Mouse (Mus musculus) bone marrow, adult 2 months (tissue): ENCODE measurements around the gene Adgrg7. TPM values are rescaled to one million over a fixed set of nuclear protein-coding genes. Genes with fewer than 3 reads are reported as not detected.

ENCODE experiments used
- H3K27ac ChIP-seq: fragments of 200-500 bp; 2 replicates; pipeline ENCODE4 v1.5.1; 2012; ENCODE audit warnings: low read depth, mild to moderate bottlenecking, control low read depth, inconsistent platforms, low read length; ENCODE audit not compliant: control insufficient read depth, poor library complexity, insufficient read depth
- H3K4me1 ChIP-seq: fragments of 200-500 bp; 2 replicates; pipeline ENCODE4 v1.6.1; 2011; ENCODE audit warnings: low read length; ENCODE audit not compliant: control insufficient read depth, insufficient read depth
- H3K4me3 ChIP-seq: fragments of 200-500 bp; replicated peaks from 2 replicates; pipeline ENCODE3; 2011; ENCODE audit warnings: mild to moderate bottlenecking, low read depth, low read length, control low read depth; ENCODE audit not compliant: control insufficient read depth
- CTCF ChIP-seq: fragments of 200-500 bp; IDR thresholded peaks from 2 replicates; pipeline ENCODE4 v1.5.1; 2011; ENCODE audit warnings: low read length, control low read depth; ENCODE audit not compliant: control insufficient read depth, insufficient read depth
- POLR2A ChIP-seq: fragments of 200-500 bp; IDR thresholded peaks from 2 replicates; pipeline ENCODE4 v1.6.1; 2011; ENCODE audit warnings: low read depth, mild to moderate bottlenecking, control low read depth, low read length, borderline replicate concordance; ENCODE audit not compliant: control insufficient read depth
- WGBS: fragments of 180-500 bp; shearing (Covaris S2); methylation state at CpG from one replicate; pipeline ENCODE4 v1.1.7; 2018; 5-methylcytosine and 5-hydroxymethylcytosine counted together
- polyA plus RNA-seq: library from polyadenylated mRNA; stranded (reverse); fragments of >200 nt; gene quantifications from 2 replicates; pipeline ENCODE4 v1.2.4, GENCODE M21; 2011; ENCODE audit warnings: low replicate concordance; ENCODE audit not compliant: missing spikeins, insufficient read depth, insufficient read length

Adgrg7 gene
- polyA plus RNA-seq: 0.36 and 0.55 TPM in 2 replicates

- no peak for TF ChIP-seq POLR2A
- TF ChIP-seq CTCF: no peak
- 31% methylated on average over 8 of the region's 8 CpGs for WGBS
- H3K4me1 ChIP-seq: no peaks in the 10 kb centered on the region
- peak within 1 kb of the TSS; percentile 42 for H3K4me3 ChIP-seq
- H3K27ac ChIP-seq: no peak within 1 kb of the TSS
These were observed at the start of gene Adgrg7 for GRCm38 (mm10) chr16:56795481-56796139. Gene Adgrg7 (minus strand): TSS chr16:56795855.

GRCm38 (mm10) chr16:56842988-56843387, 47.3 kb upstream of the Adgrg7 start:
- WGBS: 60% methylated on average over 5 of the region's 5 CpGs
- Histone ChIP-seq H3K27ac (no peak overlapping the region), H3K4me3 (no peak overlapping the region), H3K4me1 (no peaks in the 10 kb centered on the region)
- TF ChIP-seq POLR2A (no peak), CTCF (no peak)

GRCm38 (mm10) chr16:56833312-56833711, 37.7 kb upstream of the Adgrg7 start:
- Histone ChIP-seq H3K27ac (no peak overlapping the region), H3K4me1 (no peaks in the 10 kb centered on the region), H3K4me3 (no peak overlapping the region)
- WGBS: 90% methylated on average over 1 of the region's 1 CpGs
- TF ChIP-seq CTCF (no peak), POLR2A (no peak)

GRCm38 (mm10) chr16:56831986-56832385, 36.3 kb upstream of the Adgrg7 start:
- WGBS: 82% methylated on average over 2 of the region's 2 CpGs
- no peaks in the 10 kb centered on the region for H3K4me1 ChIP-seq
- no peak overlapping the region for H3K4me3 ChIP-seq
- H3K27ac ChIP-seq: no peak overlapping the region
- TF ChIP-seq CTCF (no peak), POLR2A (no peak)

GRCm38 (mm10) chr16:56801370-56802109, 5.9 kb upstream of the Adgrg7 start:
- no peak overlapping the region for H3K4me3 ChIP-seq
- TF ChIP-seq POLR2A: no peak
- TF ChIP-seq CTCF: no peak
- H3K27ac ChIP-seq: no peak overlapping the region
- H3K4me1 ChIP-seq: no peaks in the 10 kb centered on the region
- WGBS: 58% methylated on average over 6 of the region's 6 CpGs

GRCm38 (mm10) chr16:56800946-56801345, 5.3 kb upstream of the Adgrg7 start:
- TF ChIP-seq POLR2A: no peak
- TF ChIP-seq CTCF: no peak
- WGBS: 82% methylated on average over 7 of the region's 7 CpGs
- Histone ChIP-seq H3K4me1 (no peaks in the 10 kb centered on the region), H3K4me3 (no peak overlapping the region), H3K27ac (no peak overlapping the region)

- no peaks in the 10 kb centered on the region for H3K4me1 ChIP-seq
- TF ChIP-seq POLR2A (no peak), CTCF (no peak)
- no peak overlapping the region for H3K4me3 ChIP-seq
- 45% methylated on average over 2 of the region's 2 CpGs for WGBS
- no peak overlapping the region for H3K27ac ChIP-seq
These were observed 4.8 kb upstream of the Adgrg7 start for GRCm38 (mm10) chr16:56800469-56800868.

GRCm38 (mm10) chr16:56799541-56800029, 3.9 kb upstream of the Adgrg7 start:
- no peak overlapping the region for H3K27ac ChIP-seq
- H3K4me3 ChIP-seq: no peak overlapping the region
- TF ChIP-seq CTCF: no peak
- no peak for TF ChIP-seq POLR2A
- no peaks in the 10 kb centered on the region for H3K4me1 ChIP-seq
- 49% methylated on average over 3 of the region's 3 CpGs for WGBS
